Mouse (Mus musculus): ENCODE results near the gene Gm11992. TPM values are rescaled to one million over a fixed set of nuclear protein-coding genes. Genes with fewer than 3 reads are reported as not detected.

The Gm11992 gene
- polyA plus RNA-seq, 1 experiment = 1.3 TPM

- H3K4me1 ChIP-seq (ENCODE audit: control insufficient read depth, insufficient read depth, insufficient read length, low read length) = peaks cover 7% of the 10 kb centered on the region; the same call in 1 of the 2 replicates
- peaks cover 6% of the 10 kb centered on the region for H3K27me3 ChIP-seq (ENCODE audit: control insufficient read depth, insufficient read depth, low read length)
- TF ChIP-seq POLR2A (IDR thresholded peaks at IDR 0.05; ENCODE audit: low read depth, low read length) = peak; percentile 81; the same call in 1 of the 2 replicates
- no peak for TF ChIP-seq CTCF (IDR thresholded peaks at IDR 0.05; ENCODE audit: extremely low read depth, insufficient read length, insufficient replicate concordance, low read depth, low read length)
- peak overlapping the region; percentile 96 for H3K27ac ChIP-seq (ENCODE audit: insufficient read depth, low read depth, low read length)
- under 1% methylated on average over 40 of the region's 40 CpGs for WGBS
- peaks cover 13% of the 10 kb centered on the region for H3K36me3 ChIP-seq (ENCODE audit: control insufficient read depth, insufficient read depth, low read length)
- peak overlapping the region; percentile 79 for H3K4me3 ChIP-seq (ENCODE audit: low read depth, low read length)
Observed at GRCm38 (mm10) chr11:9118421-9119121, 70.2 kb downstream of the Gm11992 start.

Other genes starting within 250 kb of the Gm11992 start
- 0.01 TPM in 1 of 2 replicates, not detected in the other for gene Pkd1l1, start 75.3 kb upstream of the Gm11992 start, polyA plus RNA-seq (2012; rRNA removed)
- gene Hus1, start 37.4 kb upstream of the Gm11992 start, polyA plus RNA-seq (2012; rRNA removed) = 1.7 and 1.9 TPM in 2 replicates
- gene Sun3, start 397 bp downstream of the Gm11992 start, polyA plus RNA-seq (2012; rRNA removed) = 0.10 TPM in 1 of 2 replicates, not detected in the other
- 143 and 416 TPM in 2 replicates for gene Upp1, start 69.5 kb downstream of the Gm11992 start, polyA plus RNA-seq (2012; rRNA removed)
- gene Abca13, start 143.3 kb downstream of the Gm11992 start, polyA plus RNA-seq (2012; rRNA removed) = not detected in 2 replicates